8 mouse cellular contexts compared by ENCODE assay signal in genomic region chr8:11187581-11188271, GRCm38 (mm10).
DNase-seq lines count a peak whose midpoint lies in the region; ATAC-seq lines count a peak whose summit lies in the region.

No protein-coding gene starts in this region.

- peak overlapping the region; percentile 40 for H3K4me3 ChIP-seq in hindbrain, embryonic 15.5 days

- no peak overlapping the region for H3K27ac ChIP-seq in hindbrain, embryonic 15.5 days (replicated peaks)

- DNase-seq in R1 (ENCODE audit: low read depth, low spot score): peak; percentile 79
- DNase-seq in cerebellum, adult 9-10 months: peak; percentile 75
- peak; percentile 29 to 71 for DNase-seq in frontal cortex, postnatal 10 days (ENCODE audit: low spot score in 2 of 2)
- peak; percentile 34 for DNase-seq in left cerebral cortex, adult 11 months (ENCODE audit: low spot score)
- DNase-seq in lung, postnatal 25 days (ENCODE audit: low spot score): peak; percentile 58
- DNase-seq in retina, postnatal 1 day: peak; percentile 86
- DNase-seq in urinary bladder, postnatal 25 days (ENCODE audit: low spot score): peak; percentile 70

- H3K4me2 ChIP-seq in hindbrain, embryonic 15.5 days: peak overlapping the region; percentile 91

- H3K27me3 ChIP-seq in hindbrain, embryonic 15.5 days: peaks cover 13% of the 10 kb centered on the region; the same call in 1 of the 2 replicates

- H3K9me3 ChIP-seq in hindbrain, embryonic 15.5 days: no peaks in the 10 kb centered on the region

- peaks cover 15% of the 10 kb centered on the region for H3K4me1 ChIP-seq in hindbrain, embryonic 15.5 days (replicated peaks)

- WGBS in hindbrain, embryonic 15.5 days: under 1% methylated on average over 46 of the region's 46 CpGs

- peak overlapping the region; percentile 43 for H3K9ac ChIP-seq in hindbrain, embryonic 15.5 days

- ATAC-seq in hindbrain, embryonic 15.5 days (ENCODE audit: low FRiP score, low read depth): peak; percentile 82

- H3K36me3 ChIP-seq in hindbrain, embryonic 15.5 days: no peaks in the 10 kb centered on the region

Comparison
In these comparisons a context has a peak if more than half of its experiments do, and no peak if none do; other contexts are left out.
1. DNase-seq: peak in every context shown above with its lines; median percentile 86 in retina, postnatal 1 day; 79 in R1; 75 in cerebellum, adult 9-10 months; 70 in urinary bladder, postnatal 25 days; 58 in lung, postnatal 25 days; 50 in frontal cortex, postnatal 10 days; 34 in left cerebral cortex, adult 11 months.